Mouse (Mus musculus): ENCODE measurements around the gene Tspan3. TPM values are rescaled to one million over a fixed set of nuclear protein-coding genes. Genes with fewer than 3 reads are reported as not detected.

The Tspan3 gene
- polyA plus RNA-seq, 1 experiment = 71.2 TPM

DNA sequence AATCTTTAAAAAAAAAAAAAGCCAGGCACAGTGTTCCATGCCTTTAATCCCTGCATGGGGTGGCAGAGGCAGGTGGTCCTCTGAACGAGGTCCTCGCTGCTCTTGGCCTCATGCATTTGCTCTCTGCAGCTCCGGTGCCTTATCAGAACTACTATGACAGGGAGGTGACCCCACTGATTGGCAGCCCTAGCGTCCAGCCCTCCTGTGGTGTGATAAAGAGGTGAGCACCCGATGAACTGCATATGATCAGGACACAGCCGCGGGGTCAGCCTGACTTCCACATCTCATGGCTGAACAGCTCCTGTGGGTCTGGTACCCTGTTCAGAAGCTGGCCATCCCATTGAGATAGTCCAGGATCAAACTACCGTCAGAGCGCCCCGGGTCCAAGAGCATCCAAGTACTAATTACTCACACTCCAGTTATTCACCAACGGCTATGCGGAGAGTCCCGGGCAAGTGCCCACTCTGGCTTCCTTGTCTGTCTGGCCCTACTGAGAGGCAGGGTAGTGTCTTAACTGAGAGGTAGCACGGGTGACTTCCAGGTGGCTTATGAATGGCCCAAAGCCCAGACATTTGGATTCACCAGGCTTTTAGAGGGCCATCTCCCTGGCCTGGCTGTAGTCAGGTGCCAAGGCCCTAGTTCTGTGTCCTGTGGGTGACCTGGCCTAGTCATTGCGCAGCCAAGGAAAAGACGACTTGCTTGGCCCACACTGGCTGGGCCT is 38.7 kb downstream of the Tspan3 start:
- Histone ChIP-seq H3K36me3 (ENCODE audit: control insufficient read depth, insufficient read depth, low read length) (no peaks in the 10 kb centered on the region), H3K27ac (ENCODE audit: control insufficient read depth, insufficient read depth, low read depth, low read length) (no peak overlapping the region), H3K27me3 (ENCODE audit: control insufficient read depth, insufficient read depth, low read length) (no peaks in the 10 kb centered on the region), H3K4me3 (ENCODE audit: control insufficient read depth, low read depth, low read length) (no peak overlapping the region), H3K4me1 (ENCODE audit: control insufficient read depth, insufficient read depth, low read length) (no peaks in the 10 kb centered on the region)
- no peak for TF ChIP-seq POLR2A (IDR thresholded peaks at IDR 0.05; ENCODE audit: control insufficient read depth, low read depth, low read length)
- no peak for TF ChIP-seq CTCF (IDR thresholded peaks at IDR 0.05; ENCODE audit: control insufficient read depth, insufficient read depth, insufficient replicate concordance, low read depth, low read length)

GRCm38 (mm10) chr9:56124561-56124960 is 40.7 kb downstream of the Tspan3 start:
- no peaks in the 10 kb centered on the region for H3K27me3 ChIP-seq (ENCODE audit: control insufficient read depth, insufficient read depth, low read length)
- TF ChIP-seq CTCF (IDR thresholded peaks at IDR 0.05; ENCODE audit: control insufficient read depth, insufficient read depth, insufficient replicate concordance, low read depth, low read length) (no peak), POLR2A (IDR thresholded peaks at IDR 0.05; ENCODE audit: control insufficient read depth, low read depth, low read length) (no peak)
- no peak overlapping the region for H3K4me3 ChIP-seq (ENCODE audit: control insufficient read depth, low read depth, low read length)
- H3K27ac ChIP-seq (ENCODE audit: control insufficient read depth, insufficient read depth, low read depth, low read length) = no peak overlapping the region
- H3K36me3 ChIP-seq (ENCODE audit: control insufficient read depth, insufficient read depth, low read length) = no peaks in the 10 kb centered on the region
- no peaks in the 10 kb centered on the region for H3K4me1 ChIP-seq (ENCODE audit: control insufficient read depth, insufficient read depth, low read length)

GRCm38 (mm10) chr9:56123613-56124012 is 41.7 kb downstream of the Tspan3 start:
- Histone ChIP-seq H3K27ac (ENCODE audit: control insufficient read depth, insufficient read depth, low read depth, low read length) (no peak overlapping the region), H3K27me3 (ENCODE audit: control insufficient read depth, insufficient read depth, low read length) (no peaks in the 10 kb centered on the region), H3K4me3 (ENCODE audit: control insufficient read depth, low read depth, low read length) (no peak overlapping the region), H3K36me3 (ENCODE audit: control insufficient read depth, insufficient read depth, low read length) (no peaks in the 10 kb centered on the region), H3K4me1 (ENCODE audit: control insufficient read depth, insufficient read depth, low read length) (no peaks in the 10 kb centered on the region; the same call in 1 of the 2 replicates)
- no peak for TF ChIP-seq POLR2A (IDR thresholded peaks at IDR 0.05; ENCODE audit: control insufficient read depth, low read depth, low read length)
- no peak for TF ChIP-seq CTCF (IDR thresholded peaks at IDR 0.05; ENCODE audit: control insufficient read depth, insufficient read depth, insufficient replicate concordance, low read depth, low read length)

DNA sequence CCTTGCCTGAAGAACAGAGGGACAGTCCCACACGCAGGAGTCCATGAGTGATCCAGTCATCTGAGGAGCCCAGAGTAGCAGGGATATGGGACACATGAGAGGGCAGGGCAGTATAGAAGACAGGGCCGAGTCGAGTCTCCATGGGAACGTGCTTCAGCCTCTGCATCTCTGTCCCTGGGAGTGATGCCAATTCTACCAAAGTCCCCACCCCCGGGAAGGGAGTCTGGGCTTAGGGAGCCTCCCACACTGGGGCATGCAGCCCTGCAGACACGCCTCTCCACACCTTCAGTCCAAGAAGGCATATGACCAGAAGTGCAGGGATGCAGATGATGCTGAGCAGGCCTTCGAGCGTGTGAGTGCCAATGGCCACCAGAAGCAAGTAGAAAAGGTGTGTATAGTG is 42.3 kb downstream of the Tspan3 start:
- Histone ChIP-seq H3K27me3 (ENCODE audit: control insufficient read depth, insufficient read depth, low read length) (no peaks in the 10 kb centered on the region), H3K4me3 (ENCODE audit: control insufficient read depth, low read depth, low read length) (no peak overlapping the region), H3K27ac (ENCODE audit: control insufficient read depth, insufficient read depth, low read depth, low read length) (no peak overlapping the region), H3K36me3 (ENCODE audit: control insufficient read depth, insufficient read depth, low read length) (no peaks in the 10 kb centered on the region), H3K4me1 (ENCODE audit: control insufficient read depth, insufficient read depth, low read length) (no peaks in the 10 kb centered on the region; the same call in 1 of the 2 replicates)
- TF ChIP-seq POLR2A (IDR thresholded peaks at IDR 0.05; ENCODE audit: control insufficient read depth, low read depth, low read length) = no peak
- TF ChIP-seq CTCF (IDR thresholded peaks at IDR 0.05; ENCODE audit: control insufficient read depth, insufficient read depth, insufficient replicate concordance, low read depth, low read length) = no peak

DNA sequence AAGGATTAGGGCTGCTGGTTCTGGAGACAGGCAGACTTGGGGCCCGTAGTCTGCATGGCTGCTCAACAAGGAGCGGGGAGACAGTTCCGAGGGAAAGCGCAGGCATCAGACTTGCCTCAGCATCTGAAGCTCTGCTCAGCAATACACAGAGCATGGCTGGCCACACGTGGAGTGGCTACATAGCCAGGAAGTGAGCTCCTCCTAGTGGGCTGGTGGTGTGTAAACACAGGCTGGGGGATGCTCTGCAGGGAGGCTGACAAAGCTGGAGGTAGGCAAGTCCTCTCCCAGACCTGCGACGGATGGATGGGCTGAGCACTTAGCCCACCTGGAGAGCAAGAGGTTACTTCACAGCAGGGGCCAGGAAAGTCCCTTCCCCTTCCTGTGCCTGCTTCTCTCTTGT is 44.2 kb downstream of the Tspan3 start:
- H3K27ac ChIP-seq (ENCODE audit: control insufficient read depth, insufficient read depth, low read depth, low read length) = no peak overlapping the region

GRCm38 (mm10) chr9:56119651-56120050 is 45.6 kb downstream of the Tspan3 start:
- no peaks in the 10 kb centered on the region for H3K36me3 ChIP-seq (ENCODE audit: control insufficient read depth, insufficient read depth, low read length)
- H3K27me3 ChIP-seq (ENCODE audit: control insufficient read depth, insufficient read depth, low read length) = no peaks in the 10 kb centered on the region
- no peak overlapping the region for H3K27ac ChIP-seq (ENCODE audit: control insufficient read depth, insufficient read depth, low read depth, low read length)
- H3K4me1 ChIP-seq (ENCODE audit: control insufficient read depth, insufficient read depth, low read length) = no peaks in the 10 kb centered on the region; the same call in 1 of the 2 replicates
- no peak overlapping the region for H3K4me3 ChIP-seq (ENCODE audit: control insufficient read depth, low read depth, low read length)
- TF ChIP-seq CTCF (IDR thresholded peaks at IDR 0.05; ENCODE audit: control insufficient read depth, insufficient read depth, insufficient replicate concordance, low read depth, low read length) = no peak
- no peak for TF ChIP-seq POLR2A (IDR thresholded peaks at IDR 0.05; ENCODE audit: control insufficient read depth, low read depth, low read length)

More for the DNA sequence above, 44.2 kb downstream of the Tspan3 start:
- Histone ChIP-seq H3K27me3 (ENCODE audit: control insufficient read depth, insufficient read depth, low read length) (no peaks in the 10 kb centered on the region), H3K36me3 (ENCODE audit: control insufficient read depth, insufficient read depth, low read length) (no peaks in the 10 kb centered on the region), H3K4me1 (ENCODE audit: control insufficient read depth, insufficient read depth, low read length) (no peaks in the 10 kb centered on the region; the same call in 1 of the 2 replicates), H3K4me3 (ENCODE audit: control insufficient read depth, low read depth, low read length) (no peak overlapping the region)
- TF ChIP-seq POLR2A (IDR thresholded peaks at IDR 0.05; ENCODE audit: control insufficient read depth, low read depth, low read length) = no peak
- TF ChIP-seq CTCF (IDR thresholded peaks at IDR 0.05; ENCODE audit: control insufficient read depth, insufficient read depth, insufficient replicate concordance, low read depth, low read length) = peak; percentile 59; the same call in 1 of the 2 replicates

GRCm38 (mm10) chr9:56118582-56118981 is 46.7 kb downstream of the Tspan3 start:
- peak overlapping the region; percentile 60 for H3K4me3 ChIP-seq (ENCODE audit: control insufficient read depth, low read depth, low read length)
- no peaks in the 10 kb centered on the region for H3K27me3 ChIP-seq (ENCODE audit: control insufficient read depth, insufficient read depth, low read length)
- no peaks in the 10 kb centered on the region for H3K36me3 ChIP-seq (ENCODE audit: control insufficient read depth, insufficient read depth, low read length)
- H3K27ac ChIP-seq (ENCODE audit: control insufficient read depth, insufficient read depth, low read depth, low read length) = no peak overlapping the region
- TF ChIP-seq POLR2A (IDR thresholded peaks at IDR 0.05; ENCODE audit: control insufficient read depth, low read depth, low read length) = no peak
- TF ChIP-seq CTCF (IDR thresholded peaks at IDR 0.05; ENCODE audit: control insufficient read depth, insufficient read depth, insufficient replicate concordance, low read depth, low read length) = peak; percentile 93; the same call in 1 of the 2 replicates
- no peaks in the 10 kb centered on the region; the same call in 1 of the 2 replicates for H3K4me1 ChIP-seq (ENCODE audit: control insufficient read depth, insufficient read depth, low read length)

All from testis, adult 2 months (tissue).